Mouse (Mus musculus): ENCODE data around the gene Tmem30a.

GRCm38 (mm10) chr9:79830874-79831273 is 37.6 kb upstream of the Tmem30a start:
- no peak for TF ChIP-seq CTCF (IDR thresholded peaks at IDR 0.05; ENCODE audit: extremely low read depth, insufficient read depth, insufficient read length, insufficient replicate concordance)
- TF ChIP-seq POLR2A (IDR thresholded peaks at IDR 0.05; ENCODE audit: low read depth, low read length) = no peak

All from spleen, adult 2 months (tissue).